Mouse (Mus musculus) liver, embryonic 16.5 days (tissue): ENCODE data around the gene Cdkn2d. TPM values are rescaled to one million over a fixed set of nuclear protein-coding genes. Genes with fewer than 3 reads are reported as not detected.

Source experiments
- ATAC-seq: fragments of 200-750 bp; cut with Nextera tagmentation; 2 replicates; pipeline ENCODE4 v1.8.0; 2017; ENCODE audit warnings: low read depth, mild to moderate bottlenecking, moderate number of reproducible peaks, moderate library complexity
- H3K27ac ChIP-seq: fragments of 300-500 bp; sonication (generic); 2 replicates; pipeline ENCODE4 v1.5.1; 2014; ENCODE audit warnings: mild to moderate bottlenecking, low read length
- H3K27me3 ChIP-seq: fragments of 300-500 bp; sonication (generic); 2 replicates; pipeline ENCODE4 v1.6.1; 2014; ENCODE audit warnings: low read depth, low read length, mixed read lengths; ENCODE audit not compliant: control insufficient read depth, insufficient read depth
- H3K36me3 ChIP-seq: fragments of 300-500 bp; sonication (generic); 2 replicates; pipeline ENCODE4 v1.6.1; 2014; ENCODE audit warnings: mild to moderate bottlenecking; ENCODE audit not compliant: control insufficient read depth, insufficient read depth
- H3K4me1 ChIP-seq: fragments of 300-500 bp; sonication (generic); 2 replicates; pipeline ENCODE4 v1.6.1; 2014; ENCODE audit warnings: low read depth, low read length, mixed read lengths; ENCODE audit not compliant: control insufficient read depth
- H3K4me2 ChIP-seq: fragments of 300-500 bp; sonication (generic); 2 replicates; pipeline ENCODE4 v1.6.1; 2014; ENCODE audit warnings: low read depth, low read length, mixed read lengths
- H3K4me3 ChIP-seq: fragments of 300-500 bp; sonication (generic); 2 replicates; pipeline ENCODE4 v1.5.1; 2014; ENCODE audit warnings: low read depth, mild to moderate bottlenecking, low read length
- H3K9ac ChIP-seq: fragments of 300-500 bp; sonication (generic); 2 replicates; pipeline ENCODE4 v1.6.1; 2014; ENCODE audit warnings: low read depth, low read length
- H3K9me3 ChIP-seq: fragments of 300-500 bp; sonication (generic); replicated peaks from 2 replicates; pipeline ENCODE4 v1.6.1; 2016; ENCODE audit warnings: low read length; ENCODE audit not compliant: control insufficient read depth
- WGBS: fragments of 180-500 bp; shearing (Covaris S2); extraction: QIAGEN DNeasy Blood & Tissue Kit; methylation state at CpG from one replicate; pipeline ENCODE4 v1.1.7; 2014; ENCODE audit not compliant: insufficient replicate concordance; 5-methylcytosine and 5-hydroxymethylcytosine counted together
- polyA plus RNA-seq: library from polyadenylated mRNA; unstranded; fragments of >200 nt; fragmentation: Nextera tagmentation; extraction: Ambion mirVana; gene quantifications from 2 replicates; pipeline ENCODE4 v1.2.1, GENCODE M21; 2015

The Cdkn2d gene
- polyA plus RNA-seq, 1 experiment from 2014 or later = 120 TPM

DNA sequence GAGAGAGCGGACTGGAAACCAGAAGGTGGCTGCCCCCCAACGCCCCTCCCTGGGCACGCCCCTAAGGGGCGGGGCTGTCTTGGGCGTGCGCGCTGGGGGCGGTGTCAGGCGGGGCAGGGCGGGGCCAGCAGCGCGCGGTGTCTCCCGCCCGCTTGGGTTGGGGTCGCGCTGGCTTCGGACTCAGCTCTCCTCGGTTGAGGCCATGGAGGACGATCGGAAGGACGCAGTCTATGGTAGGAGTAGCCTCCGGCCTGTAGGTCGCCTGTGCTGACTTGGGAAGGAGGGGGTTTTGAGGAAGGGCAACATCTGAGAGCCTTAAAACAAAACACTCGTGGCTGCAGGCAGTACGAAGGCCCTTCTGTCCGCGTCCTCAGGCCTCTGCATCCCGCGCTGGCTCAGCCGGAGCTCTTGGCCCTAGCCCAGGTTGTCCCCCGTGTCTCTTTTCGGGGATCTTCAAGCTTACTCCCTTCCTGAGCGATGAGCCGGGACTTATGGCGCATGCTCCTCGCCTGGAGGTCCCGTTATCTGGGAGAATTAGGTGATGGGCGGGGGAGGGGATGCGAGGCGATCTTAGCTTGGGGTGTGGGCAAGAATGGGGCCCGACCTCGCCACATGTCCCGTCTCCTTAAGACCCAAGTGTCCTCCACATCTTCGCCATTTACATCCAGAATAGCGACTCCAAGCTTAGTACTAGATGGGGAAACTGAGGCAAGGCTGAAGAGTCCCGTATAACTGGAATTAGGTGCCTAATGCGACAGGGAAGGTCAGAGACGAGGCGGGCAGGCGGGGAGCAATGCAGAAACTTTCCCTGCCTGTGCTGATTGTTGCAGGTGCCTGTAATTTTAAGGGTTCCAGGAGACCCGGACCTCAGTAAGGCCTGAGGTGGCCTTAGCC is 29.7 kb upstream of the Cdkn2d start, which contains the start of gene Slc44a2:
Gene Slc44a2, plus strand, starts transcription at position 80 of the 894 bp plus-strand sequence.
- peak within 1 kb of the TSS; percentile 65 for H3K4me3 ChIP-seq
- no peaks in the 10 kb centered on the region for H3K9me3 ChIP-seq
- H3K4me2 ChIP-seq = peak within 1 kb of the TSS; percentile 96
- H3K9ac ChIP-seq = peak within 1 kb of the TSS; percentile 58
- H3K4me1 ChIP-seq = peaks cover 27% of the 10 kb centered on the region
- H3K27ac ChIP-seq = peak within 1 kb of the TSS; percentile 54
- WGBS = under 1% methylated on average over 52 of the region's 52 CpGs
- no peaks in the 10 kb centered on the region for H3K27me3 ChIP-seq
- no peaks in the 10 kb centered on the region for H3K36me3 ChIP-seq
- ATAC-seq = peak; percentile 91

DNA sequence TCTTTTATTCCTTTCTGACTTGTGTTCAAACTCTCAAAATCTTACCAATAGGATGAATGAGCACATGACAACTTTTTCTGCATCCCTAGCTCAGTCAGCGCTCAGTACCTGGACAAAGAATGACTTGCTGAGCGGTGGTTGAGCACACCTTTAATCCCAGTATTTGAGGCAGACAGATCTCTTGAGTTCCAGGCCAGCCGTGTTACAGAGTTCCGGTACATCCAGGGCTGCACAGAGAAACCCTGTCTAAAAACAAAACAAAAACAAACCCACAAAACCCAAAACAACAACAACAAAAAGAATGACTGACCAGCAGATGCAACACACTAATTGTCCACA is 29.0 kb upstream of the Cdkn2d start:
- 22% methylated on average over 4 of the region's 4 CpGs for WGBS
- no peak for ATAC-seq
- Histone ChIP-seq H3K4me1 (peaks cover 33% of the 10 kb centered on the region), H3K36me3 (no peaks in the 10 kb centered on the region), H3K9me3 (no peaks in the 10 kb centered on the region), H3K4me3 (peak overlapping the region; percentile 65), H3K27me3 (no peaks in the 10 kb centered on the region), H3K9ac (peak overlapping the region; percentile 58), H3K4me2 (peak overlapping the region; percentile 96), H3K27ac (no peak overlapping the region)

DNA sequence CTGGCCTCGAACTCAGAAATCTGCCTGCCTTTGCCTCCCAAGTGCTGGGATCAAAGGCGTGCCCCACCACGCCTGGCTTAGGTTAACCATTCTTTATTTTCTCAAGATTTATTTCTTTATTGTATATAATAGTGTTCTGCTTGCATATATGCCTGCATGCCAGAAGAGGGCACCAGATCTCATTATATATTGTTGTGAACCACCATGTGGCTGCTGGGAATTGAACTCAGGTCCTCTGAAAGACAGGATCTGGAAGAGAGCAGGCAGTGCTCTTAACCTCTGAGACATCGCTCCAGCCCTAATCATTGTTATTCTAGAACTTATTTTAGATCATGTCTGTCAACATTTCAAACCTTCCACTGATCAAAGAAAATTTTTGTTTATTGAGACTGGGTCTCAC is 28.3 kb upstream of the Cdkn2d start:
- Histone ChIP-seq H3K9ac (no peak overlapping the region), H3K9me3 (no peaks in the 10 kb centered on the region), H3K4me2 (no peak overlapping the region), H3K36me3 (no peaks in the 10 kb centered on the region), H3K27ac (no peak overlapping the region), H3K4me1 (peaks cover 40% of the 10 kb centered on the region), H3K4me3 (no peak overlapping the region), H3K27me3 (no peaks in the 10 kb centered on the region)
- ATAC-seq = no peak
- WGBS = 80% methylated on average over 4 of the region's 4 CpGs

DNA sequence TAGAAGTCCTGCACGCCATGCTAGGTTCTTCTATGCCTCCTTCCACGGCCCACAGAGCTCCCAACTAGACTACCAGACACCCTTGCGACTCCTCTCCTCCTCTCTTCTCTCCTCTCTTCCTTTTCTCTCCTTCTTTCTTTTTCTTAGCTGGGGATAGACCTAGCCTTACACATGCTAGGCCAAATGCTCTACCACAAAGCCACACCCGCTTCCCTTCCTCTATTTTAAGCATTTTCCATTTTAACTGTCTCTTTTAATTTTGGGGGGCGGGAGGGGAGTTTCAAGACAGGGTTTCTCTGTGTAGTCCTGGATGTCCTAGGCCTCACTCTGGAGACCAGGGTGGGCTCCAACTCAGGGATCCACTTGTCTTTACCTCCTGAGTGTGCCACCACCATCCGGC is 27.6 kb upstream of the Cdkn2d start:
- H3K27me3 ChIP-seq = no peaks in the 10 kb centered on the region
- no peaks in the 10 kb centered on the region for H3K36me3 ChIP-seq
- no peak overlapping the region for H3K4me2 ChIP-seq
- H3K9me3 ChIP-seq = no peaks in the 10 kb centered on the region
- WGBS = 63% methylated on average over 6 of the region's 6 CpGs
- no peak overlapping the region for H3K9ac ChIP-seq
- ATAC-seq = no peak
- peak overlapping the region; percentile 12; the same call in 1 of the 2 replicates for H3K27ac ChIP-seq
- H3K4me1 ChIP-seq = peaks cover 45% of the 10 kb centered on the region
- no peak overlapping the region for H3K4me3 ChIP-seq

DNA sequence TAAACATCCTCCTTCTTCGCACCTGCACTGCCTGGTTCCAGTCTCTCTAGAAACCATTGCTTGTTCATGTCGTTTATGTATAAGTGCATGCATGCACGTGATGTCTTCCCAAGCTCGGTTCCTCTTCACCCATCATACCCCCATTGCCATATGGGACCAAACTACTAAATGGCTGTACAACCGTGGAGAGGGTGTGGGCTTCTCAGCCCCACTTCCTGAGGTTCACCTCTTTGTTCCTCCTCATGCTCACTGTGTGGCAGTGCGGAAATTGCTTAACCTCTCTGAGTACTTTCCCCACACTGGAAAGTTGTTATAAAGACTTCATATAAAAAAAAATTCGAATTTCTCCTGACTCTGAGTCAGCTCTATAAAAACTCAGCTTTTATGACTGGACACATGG is 25.5 kb upstream of the Cdkn2d start:
- H3K36me3 ChIP-seq = no peaks in the 10 kb centered on the region
- 45% methylated on average over 7 of the region's 7 CpGs for WGBS
- no peak overlapping the region for H3K9ac ChIP-seq
- no peak overlapping the region for H3K4me3 ChIP-seq
- H3K27me3 ChIP-seq = peaks cover 12% of the 10 kb centered on the region
- no peak for ATAC-seq
- H3K9me3 ChIP-seq = no peaks in the 10 kb centered on the region
- H3K4me2 ChIP-seq = no peak overlapping the region
- H3K4me1 ChIP-seq = peaks cover 41% of the 10 kb centered on the region
- H3K27ac ChIP-seq = no peak overlapping the region

DNA sequence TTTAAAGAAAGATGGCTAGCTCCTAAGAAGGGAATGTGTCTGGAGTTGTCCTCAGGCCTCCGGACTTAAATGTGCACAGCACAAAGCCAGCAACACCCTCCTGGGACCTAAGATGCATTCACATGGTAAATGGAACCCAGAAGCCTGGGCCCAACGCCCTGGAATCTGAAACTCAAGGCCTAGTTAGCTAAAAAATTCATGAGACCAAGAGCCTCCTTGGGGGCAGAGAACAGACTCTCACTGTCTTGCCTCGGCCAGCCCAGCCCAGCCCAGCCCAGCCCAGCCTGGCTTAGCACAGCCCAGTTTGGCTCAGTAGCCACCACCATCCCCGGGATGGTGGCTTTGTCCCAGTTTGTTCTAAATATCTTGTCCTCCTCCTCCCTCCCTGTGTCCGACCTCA is 24.2 kb upstream of the Cdkn2d start:
- Histone ChIP-seq H3K36me3 (no peaks in the 10 kb centered on the region), H3K9me3 (no peaks in the 10 kb centered on the region), H3K9ac (no peak overlapping the region), H3K4me3 (no peak overlapping the region), H3K27me3 (peaks cover 15% of the 10 kb centered on the region), H3K27ac (no peak overlapping the region), H3K4me2 (no peak overlapping the region), H3K4me1 (peaks cover 29% of the 10 kb centered on the region)
- WGBS = 46% methylated on average over 5 of the region's 5 CpGs
- no peak for ATAC-seq

DNA sequence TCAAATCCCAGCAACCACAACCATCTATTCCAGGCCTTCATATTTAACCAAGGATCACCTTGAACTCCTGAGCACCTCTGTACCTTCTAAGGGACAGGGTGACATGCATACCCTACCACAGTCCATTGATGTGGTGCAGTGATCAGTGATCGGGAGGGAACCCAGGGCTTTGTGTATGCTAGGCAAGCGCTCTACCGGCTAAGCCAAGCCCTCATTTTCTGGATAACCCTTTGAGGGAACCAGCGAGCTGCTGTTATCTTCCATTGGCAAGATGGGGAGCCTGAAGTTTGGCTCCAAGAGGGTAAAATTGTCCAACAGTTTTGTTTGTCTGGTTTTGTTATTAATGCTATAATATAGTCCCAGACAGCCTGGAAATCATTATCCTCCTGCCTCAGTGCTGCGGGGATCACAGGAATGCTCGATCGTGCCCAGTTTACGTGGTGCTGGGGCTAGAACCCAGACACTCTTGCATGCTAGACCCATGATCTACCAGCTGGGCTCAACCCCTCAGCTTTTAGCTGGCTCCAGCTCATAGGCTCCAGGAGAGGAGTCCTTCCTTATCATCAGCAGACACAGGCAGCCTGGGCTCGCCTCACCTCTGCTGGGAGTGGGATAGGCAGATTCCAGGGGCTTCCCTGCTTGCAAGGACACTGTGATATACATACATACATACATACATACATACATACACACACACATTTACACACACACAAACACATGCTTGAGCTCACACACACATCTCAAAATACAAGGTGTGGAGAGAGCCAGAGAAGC is 23.3 kb upstream of the Cdkn2d start:
- Histone ChIP-seq H3K27ac (no peak overlapping the region), H3K9me3 (no peaks in the 10 kb centered on the region), H3K4me1 (peaks cover 25% of the 10 kb centered on the region), H3K27me3 (peaks cover 15% of the 10 kb centered on the region), H3K36me3 (no peaks in the 10 kb centered on the region), H3K9ac (no peak overlapping the region), H3K4me2 (no peak overlapping the region), H3K4me3 (no peak overlapping the region)
- ATAC-seq = peak; percentile 64
- WGBS = 50% methylated on average over 9 of the region's 9 CpGs

DNA sequence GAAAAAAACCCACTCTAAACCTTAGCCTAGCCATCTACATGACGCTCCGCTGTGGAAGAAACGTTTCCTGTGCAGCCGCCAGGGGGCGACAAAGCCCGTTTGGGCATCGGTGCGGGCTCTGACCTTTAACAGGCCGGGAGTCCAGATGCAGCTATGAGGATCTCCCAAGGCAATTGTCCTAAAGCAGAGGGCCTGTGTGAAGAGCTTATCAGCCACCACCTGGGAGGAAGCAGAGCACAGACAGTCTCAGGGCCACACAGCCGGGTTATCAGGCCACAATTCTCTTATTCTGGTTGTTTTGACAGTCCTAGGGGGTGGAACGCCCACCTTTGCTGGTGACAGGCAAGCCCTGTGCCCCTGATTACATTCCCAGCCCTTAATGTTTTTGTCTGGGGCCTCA is 22.2 kb upstream of the Cdkn2d start:
- Histone ChIP-seq H3K4me2 (no peak overlapping the region), H3K4me1 (peaks cover 22% of the 10 kb centered on the region), H3K27me3 (peaks cover 15% of the 10 kb centered on the region), H3K9me3 (no peaks in the 10 kb centered on the region), H3K27ac (no peak overlapping the region), H3K4me3 (no peak overlapping the region), H3K9ac (no peak overlapping the region), H3K36me3 (no peaks in the 10 kb centered on the region)
- WGBS = 4% methylated on average over 11 of the region's 11 CpGs
- peak; percentile 86 for ATAC-seq

DNA sequence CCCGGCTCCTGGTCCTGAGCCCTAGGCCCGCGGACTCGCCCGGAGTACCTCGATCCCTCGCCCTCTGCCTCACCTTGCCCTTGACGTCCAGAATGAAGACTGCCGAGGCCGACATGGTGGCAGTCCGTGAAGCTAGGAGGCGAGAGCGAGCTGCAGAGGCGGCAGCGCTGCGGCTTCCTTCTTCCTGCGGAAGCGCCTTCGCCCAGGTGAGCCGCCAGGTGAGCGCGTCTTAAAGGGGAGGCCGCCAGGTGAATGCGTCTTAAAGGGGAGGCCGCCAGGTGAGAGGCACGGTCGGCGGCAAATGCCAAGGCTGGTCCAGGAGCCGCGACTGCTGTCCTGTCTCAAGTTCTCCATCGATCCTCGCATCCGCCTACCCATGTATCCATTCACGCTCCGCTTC is 20.9 kb upstream of the Cdkn2d start, which contains the start of gene Ap1m2:
Gene Ap1m2, minus strand, starts transcription at position 204 of the 400 bp plus-strand sequence.
- Histone ChIP-seq H3K27me3 (peaks cover 15% of the 10 kb centered on the region), H3K9ac (no peak within 1 kb of the TSS), H3K9me3 (no peaks in the 10 kb centered on the region), H3K27ac (no peak within 1 kb of the TSS), H3K4me2 (no peak within 1 kb of the TSS), H3K4me1 (peaks cover 22% of the 10 kb centered on the region), H3K36me3 (no peaks in the 10 kb centered on the region), H3K4me3 (no peak within 1 kb of the TSS)
- 22% methylated on average over 33 of the region's 35 CpGs for WGBS
- ATAC-seq = no peak
